ENCODE assay signal across 8 mouse cellular contexts in the genomic region with DNA sequence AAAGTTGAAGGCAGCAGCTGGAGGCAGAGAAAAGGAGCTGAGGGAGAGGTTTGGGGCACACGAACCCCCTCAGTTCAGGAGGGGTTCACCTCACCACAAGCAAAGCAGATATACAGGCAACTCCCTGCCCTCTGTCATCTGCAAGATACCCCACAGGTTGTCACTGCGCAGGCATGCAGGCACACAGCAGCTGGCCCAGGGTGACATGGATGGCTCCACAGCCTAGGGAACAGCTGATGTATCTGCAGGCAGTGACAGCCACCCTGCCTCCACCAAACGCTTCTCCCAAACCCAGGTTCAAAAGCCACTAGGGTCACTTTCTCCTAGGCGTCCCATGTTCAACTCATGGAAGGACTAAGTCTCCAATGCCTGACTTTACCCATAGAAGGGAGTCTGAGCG. TPM values are rescaled to one million over a fixed set of nuclear protein-coding genes. Genes with fewer than 3 reads are reported as not detected.
DNase-seq lines count a peak whose midpoint lies in the region; ATAC-seq and TF ChIP-seq lines count a peak whose summit lies in the region.

No protein-coding gene starts in this region.

- 56% methylated on average over 5 of the region's 5 CpGs for WGBS in forebrain, embryonic 10.5 days
- 59% methylated on average over 5 of the region's 5 CpGs for WGBS in forebrain, embryonic 15.5 days
- WGBS in lung, adult 2 months, result 69% methylated on average over 5 of the region's 5 CpGs
- 55% methylated on average over 5 of the region's 5 CpGs for WGBS in hindbrain, embryonic 15.5 days
- WGBS in midbrain, postnatal 0 days, result 56% methylated on average over 5 of the region's 5 CpGs

- DNase-seq in forebrain, embryonic 10.5 days (ENCODE audit: extremely low spot score, low spot score), result no peak
- DNase-seq in lung, adult 2 months, result no peak
- no peak for DNase-seq in lung, postnatal 36 days
- no peak for DNase-seq in midbrain, postnatal 0 days (ENCODE audit: low spot score)
- no peak for DNase-seq in thymus, postnatal 36 days
- DNase-seq in left cerebral cortex, postnatal 4 days, result no peak

- no peak for TF ChIP-seq POLR2A in lung, adult 2 months (IDR thresholded peaks at IDR 0.05; ENCODE audit: borderline replicate concordance, extremely low read depth, low read depth, low read length)

- no peak for ATAC-seq in forebrain, embryonic 15.5 days (replicated peaks)
- no peak for ATAC-seq in hindbrain, embryonic 15.5 days (ENCODE audit: low FRiP score, low read depth)
- ATAC-seq in midbrain, postnatal 0 days (ENCODE audit: low FRiP score), result no peak

- peak overlapping the region; percentile 78 for H3K4me3 ChIP-seq in forebrain, embryonic 10.5 days
- H3K4me3 ChIP-seq in forebrain, embryonic 15.5 days, result no peak overlapping the region
- peak overlapping the region; percentile 7 for H3K4me3 ChIP-seq in lung, adult 2 months (replicated peaks; ENCODE audit: extremely low read depth, low read depth, low read length)
- peak overlapping the region; percentile 57; the same call in 1 of the 2 replicates for H3K4me3 ChIP-seq in hindbrain, embryonic 15.5 days
- no peak overlapping the region for H3K4me3 ChIP-seq in midbrain, postnatal 0 days (ENCODE audit: low read depth, low read length)

- no peak overlapping the region for H3K4me2 ChIP-seq in forebrain, embryonic 15.5 days (replicated peaks)
- H3K4me2 ChIP-seq in hindbrain, embryonic 15.5 days, result peak overlapping the region; percentile 100
- H3K4me2 ChIP-seq in midbrain, postnatal 0 days (ENCODE audit: low read depth, low read length, poor library complexity, severe bottlenecking), result peak overlapping the region; percentile 100; the same call in 1 of the 2 replicates

- peaks cover 92% of the 10 kb centered on the region for H3K27me3 ChIP-seq in forebrain, embryonic 10.5 days (ENCODE audit: poor library complexity, severe bottlenecking)
- H3K27me3 ChIP-seq in forebrain, embryonic 15.5 days, result peaks cover 14% of the 10 kb centered on the region; the same call in 1 of the 2 replicates
- peaks cover 53% of the 10 kb centered on the region for H3K27me3 ChIP-seq in hindbrain, embryonic 15.5 days
- H3K27me3 ChIP-seq in midbrain, postnatal 0 days (ENCODE audit: insufficient read depth, low read length), result peaks cover 28% of the 10 kb centered on the region

- intact Hi-C loops in left cerebral cortex, postnatal 4 days (cut with DNase I), result no loop called here

- no peaks in the 10 kb centered on the region for H3K36me3 ChIP-seq in forebrain, embryonic 10.5 days (replicated peaks)
- H3K36me3 ChIP-seq in forebrain, embryonic 15.5 days, result no peaks in the 10 kb centered on the region
- no peaks in the 10 kb centered on the region for H3K36me3 ChIP-seq in hindbrain, embryonic 15.5 days
- no peaks in the 10 kb centered on the region for H3K36me3 ChIP-seq in midbrain, postnatal 0 days (ENCODE audit: insufficient read depth, low read length)

- no peak for TF ChIP-seq CTCF in lung, adult 2 months (IDR thresholded peaks at IDR 0.05; ENCODE audit: insufficient read depth, low read length)
- TF ChIP-seq CTCF in midbrain, postnatal 0 days (IDR thresholded peaks at IDR 0.05), result no peak

- H3K9ac ChIP-seq in forebrain, embryonic 15.5 days (replicated peaks), result no peak overlapping the region
- no peak overlapping the region for H3K9ac ChIP-seq in hindbrain, embryonic 15.5 days
- H3K9ac ChIP-seq in midbrain, postnatal 0 days (replicated peaks; ENCODE audit: low read length, poor library complexity, severe bottlenecking), result no peak overlapping the region

- H3K27ac ChIP-seq in forebrain, embryonic 10.5 days, result peak overlapping the region; percentile 31; the same call in 1 of the 2 replicates
- no peak overlapping the region for H3K27ac ChIP-seq in forebrain, embryonic 15.5 days (replicated peaks)
- H3K27ac ChIP-seq in hindbrain, embryonic 15.5 days (replicated peaks), result no peak overlapping the region
- no peak overlapping the region for H3K27ac ChIP-seq in midbrain, postnatal 0 days (ENCODE audit: low read depth, low read length)

- peaks cover 72% of the 10 kb centered on the region for H3K4me1 ChIP-seq in forebrain, embryonic 10.5 days
- peaks cover 42% of the 10 kb centered on the region for H3K4me1 ChIP-seq in forebrain, embryonic 15.5 days
- H3K4me1 ChIP-seq in lung, adult 2 months (ENCODE audit: control insufficient read depth, insufficient read depth, low read length), result 0 out of 2 replicates have a peak, but pooled peaks cover 9% of the 10 kb centered on the region
- peaks cover 46% of the 10 kb centered on the region for H3K4me1 ChIP-seq in hindbrain, embryonic 15.5 days (replicated peaks)
- 0 out of 2 replicates have a peak, but pooled peaks cover 2% of the 10 kb centered on the region for H3K4me1 ChIP-seq in midbrain, postnatal 0 days (ENCODE audit: insufficient read depth, low read length)

- no peaks in the 10 kb centered on the region for H3K9me3 ChIP-seq in forebrain, embryonic 10.5 days
- no peaks in the 10 kb centered on the region for H3K9me3 ChIP-seq in forebrain, embryonic 15.5 days
- H3K9me3 ChIP-seq in hindbrain, embryonic 15.5 days, result no peaks in the 10 kb centered on the region
- no peaks in the 10 kb centered on the region for H3K9me3 ChIP-seq in midbrain, postnatal 0 days (ENCODE audit: low read length)

RNA-seq across cellular contexts. Expression of gene Atoh8, which starts 2.5 kb away (rescaled TPM):
- 11.2 and 11.5 TPM in 2 replicates for polyA plus RNA-seq in forebrain, embryonic 10.5 days (2016; fragmentation: Nextera tagmentation; extraction: Ambion mirVana)
- 2.7 and 3.6 TPM in 2 replicates for polyA plus RNA-seq in forebrain, embryonic 15.5 days (2015; fragmentation: Nextera tagmentation; extraction: Ambion mirVana)
- polyA plus RNA-seq in lung, adult 2 months (2012; rRNA removed), result 26.4 and 26.7 TPM in 2 replicates
- polyA plus RNA-seq in hindbrain, embryonic 15.5 days (2015; fragmentation: Nextera tagmentation; extraction: Ambion mirVana), result 3.7 and 4.2 TPM in 2 replicates
- total RNA-seq in midbrain, postnatal 0 days (2014; rRNA removed), result 1.8 and 3.7 TPM in 2 replicates
- 1.9 and 2.3 TPM in 2 replicates for polyA plus RNA-seq in midbrain, postnatal 0 days (2015; fragmentation: Nextera tagmentation; extraction: Ambion mirVana)
- 1 to 10 TPM; 1.8 TPM for total RNA-seq in left cerebral cortex, postnatal 4 days (2021)

Comparison
In these comparisons a context has a peak if more than half of its experiments do, and no peak if none do; other contexts are left out.
1. H3K4me3 ChIP-seq: peak in forebrain, embryonic 10.5 days (single experiment), lung, adult 2 months (single experiment) and hindbrain, embryonic 15.5 days (single experiment); none in forebrain, embryonic 15.5 days (single experiment) and midbrain, postnatal 0 days (single experiment).